Mouse (Mus musculus) adrenal gland, postnatal 25 days (tissue): ENCODE data around the gene Mpp1. TPM values are rescaled to one million over a fixed set of nuclear protein-coding genes. Genes with fewer than 3 reads are reported as not detected.

Source experiments
- DNase-seq: peaks from one replicate; pipeline ENCODE4 v3.0.0; 2021; ENCODE audit warnings: mixed read lengths
- long read RNA-seq: library from polyadenylated mRNA; stranded (forward); transcript quantifications from one replicate; pipeline ENCODE4 v2.0.0, GENCODE M21; 2021
- total RNA-seq: library from RNA; stranded (reverse); gene quantifications from 2 replicates; pipeline ENCODE4 v1.2.3, GENCODE M21; 2021

Gene Mpp1
- total RNA-seq: 29.0 and 40.7 TPM in 2 replicates
- long read RNA-seq, transcript Mpp1-201 (12 exons, 2,525 nt): major isoform, 60 of 64 reads
- long read RNA-seq, partial matches to known transcripts: 2 of 64 reads
- long read RNA-seq, other reads (novel, unspliced or antisense): 2 of 64 reads

- peak; percentile 78 for DNase-seq
These were observed at the start of gene Mpp1 for GRCm38 (mm10) chrX:75130467-75131160. TSS of gene Mpp1 (minus strand) at chrX:75131016.

- DNase-seq: no peak
These were observed 32.9 kb upstream of the Mpp1 start, which contains the start of gene Smim9 for GRCm38 (mm10) chrX:75163670-75164069. TSS of gene Smim9 (minus strand) at chrX:75163770.

DNA sequence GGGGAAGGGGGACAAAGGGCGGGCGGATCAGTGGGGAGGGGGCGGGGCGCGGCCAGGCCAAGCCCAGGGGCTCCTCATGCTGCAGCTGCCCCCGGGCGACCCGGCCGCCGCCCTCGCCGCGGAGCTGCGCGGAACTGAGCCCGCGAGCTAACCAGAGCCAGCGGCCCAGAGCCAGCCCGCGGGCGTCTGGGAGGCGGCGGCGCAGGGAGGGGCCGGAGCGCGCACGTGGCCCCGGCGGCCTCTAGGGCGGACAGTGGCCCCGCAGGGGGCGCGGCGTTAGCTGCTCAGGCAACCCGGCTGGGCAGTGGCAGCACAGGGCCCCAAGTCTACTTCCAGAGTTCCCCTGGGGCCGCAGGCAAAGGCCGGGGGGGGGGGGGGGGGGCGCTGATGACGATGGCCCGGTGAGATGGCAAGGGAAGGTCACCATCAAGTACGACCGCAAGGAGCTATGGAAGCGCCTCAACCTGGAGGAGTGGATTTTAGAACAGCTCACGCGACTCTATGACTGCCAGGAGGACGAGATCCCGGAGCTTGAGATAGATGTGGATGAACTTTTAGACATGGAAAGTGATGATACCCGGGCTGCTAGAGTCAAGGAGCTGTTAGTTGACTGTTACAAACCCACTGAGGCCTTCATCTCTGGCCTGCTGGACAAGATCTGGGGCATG is 24.9 kb upstream of the Mpp1 start:
- DNase-seq: peak; percentile 49

GRCm38 (mm10) chrX:75152249-75152648 is 21.4 kb upstream of the Mpp1 start:
- DNase-seq: no peak

- no peak for DNase-seq
These were observed 19.5 kb upstream of the Mpp1 start for GRCm38 (mm10) chrX:75150304-75150703.

- no peak for DNase-seq
These were observed 17.6 kb upstream of the Mpp1 start for GRCm38 (mm10) chrX:75148414-75148813.

DNA sequence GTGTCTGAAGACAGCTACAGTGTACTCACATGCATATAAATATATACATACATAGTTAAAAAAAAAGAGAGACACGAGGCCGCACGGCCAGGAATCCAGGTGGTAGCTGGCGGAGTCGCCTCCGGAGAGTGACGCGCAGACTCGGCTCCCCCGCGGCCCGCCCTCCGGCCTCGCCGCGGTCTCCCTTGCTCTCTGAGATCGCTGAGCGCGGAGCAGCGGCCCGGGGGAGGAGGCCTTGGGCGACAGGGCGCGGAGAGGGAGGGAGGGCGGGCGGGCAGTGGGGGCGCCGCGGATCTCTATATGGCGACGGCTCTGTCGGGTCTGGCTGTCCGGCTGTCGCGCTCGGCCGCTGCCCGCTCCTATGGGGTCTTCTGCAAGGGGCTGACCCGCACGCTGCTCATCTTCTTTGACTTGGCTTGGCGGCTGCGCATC is 12.3 kb upstream of the Mpp1 start:
- DNase-seq: peak; percentile 31

GRCm38 (mm10) chrX:75138182-75138581 is 7.4 kb upstream of the Mpp1 start:
- no peak for DNase-seq

- DNase-seq: no peak
These were observed 6.9 kb upstream of the Mpp1 start for GRCm38 (mm10) chrX:75137729-75138128.

GRCm38 (mm10) chrX:75136938-75137337 is 6.1 kb upstream of the Mpp1 start:
- DNase-seq: no peak

DNA sequence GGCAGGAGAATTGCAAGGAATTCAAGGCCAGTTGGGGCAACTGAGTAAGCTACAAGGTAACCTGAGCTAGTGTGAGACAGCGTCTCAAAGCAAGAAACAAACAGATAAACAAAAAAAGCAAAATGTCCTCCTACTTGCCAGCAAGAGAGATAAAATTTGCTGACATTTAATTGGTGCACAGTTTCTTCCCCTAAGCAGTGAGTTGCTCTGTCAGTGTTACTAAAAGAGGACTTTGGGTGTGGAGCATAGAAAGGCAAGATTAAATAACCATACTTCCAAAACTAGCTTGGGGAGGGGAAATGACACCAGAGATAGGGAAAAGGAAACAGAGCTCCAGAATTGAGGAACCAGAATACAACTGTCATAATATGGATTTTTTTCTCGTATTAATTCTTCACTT is 1.3 kb downstream of the Mpp1 start:
- DNase-seq: no peak

DNA sequence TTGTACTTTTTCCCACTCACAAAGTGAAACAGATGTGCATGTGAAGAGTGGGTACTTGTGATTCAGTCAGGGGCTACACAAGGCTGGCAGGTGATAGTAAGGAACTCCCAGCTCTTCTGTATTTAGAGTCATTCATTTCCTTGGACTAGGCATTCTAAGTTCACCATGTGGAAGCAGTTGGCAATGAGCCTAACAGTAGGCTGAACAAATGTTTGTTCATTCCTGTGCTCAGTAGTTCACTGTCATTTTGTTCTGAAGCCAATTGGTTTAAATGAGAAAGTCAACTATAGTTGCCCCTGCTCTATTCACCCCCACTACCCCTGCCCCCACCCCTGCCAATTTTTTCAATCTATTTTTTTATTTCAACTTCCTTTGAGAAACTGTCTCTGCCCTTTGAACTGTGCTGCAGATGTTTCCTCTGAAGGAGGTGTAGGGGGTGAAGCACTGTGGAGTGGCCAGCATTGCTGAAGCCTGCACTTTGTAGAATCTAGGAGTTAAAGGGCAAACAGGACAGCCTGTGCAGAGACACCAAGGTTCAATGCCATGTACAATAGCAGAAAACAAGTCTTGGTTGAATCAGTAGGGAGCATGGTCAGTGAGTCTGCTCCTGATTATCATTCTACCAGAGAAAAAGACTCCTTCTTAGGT is 2.4 kb downstream of the Mpp1 start:
- no peak for DNase-seq

DNA sequence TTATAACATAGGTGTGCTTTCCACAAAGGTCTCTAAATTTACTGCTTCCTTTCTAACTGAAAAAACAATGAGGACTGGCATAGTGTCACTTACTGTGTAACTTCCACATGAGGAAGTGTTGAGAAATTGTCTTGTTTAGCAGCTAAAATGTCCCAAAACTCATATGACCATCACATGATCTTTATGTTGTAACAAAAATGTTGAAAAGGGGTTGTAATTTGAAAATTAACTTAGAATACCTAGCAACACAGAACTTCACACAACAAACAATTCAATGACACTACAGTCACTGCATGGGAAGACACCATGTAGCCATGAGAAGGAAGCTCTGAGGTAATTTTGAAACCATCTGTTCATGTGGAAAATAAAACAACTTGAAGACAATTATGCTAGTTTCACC is 3.9 kb downstream of the Mpp1 start:
- DNase-seq: no peak

DNA sequence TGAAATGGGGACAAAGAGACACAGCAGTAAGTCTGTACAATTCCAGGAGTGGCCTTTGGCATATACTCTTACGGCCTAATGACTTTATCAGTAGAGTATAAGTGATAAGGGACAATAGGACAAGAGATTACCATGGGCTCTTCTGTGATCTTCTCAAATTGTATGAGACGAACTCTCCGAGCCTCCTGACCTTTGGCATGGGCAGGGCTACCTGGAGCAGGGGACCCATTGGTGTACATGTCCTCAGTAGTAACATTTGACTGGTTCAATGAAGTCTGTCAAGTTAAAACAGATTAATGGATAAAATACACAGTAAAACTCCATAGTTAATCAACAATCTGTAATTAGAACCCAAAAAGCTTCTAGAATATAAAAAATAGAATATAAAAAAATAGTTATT is 5.2 kb downstream of the Mpp1 start:
- DNase-seq: no peak

DNA sequence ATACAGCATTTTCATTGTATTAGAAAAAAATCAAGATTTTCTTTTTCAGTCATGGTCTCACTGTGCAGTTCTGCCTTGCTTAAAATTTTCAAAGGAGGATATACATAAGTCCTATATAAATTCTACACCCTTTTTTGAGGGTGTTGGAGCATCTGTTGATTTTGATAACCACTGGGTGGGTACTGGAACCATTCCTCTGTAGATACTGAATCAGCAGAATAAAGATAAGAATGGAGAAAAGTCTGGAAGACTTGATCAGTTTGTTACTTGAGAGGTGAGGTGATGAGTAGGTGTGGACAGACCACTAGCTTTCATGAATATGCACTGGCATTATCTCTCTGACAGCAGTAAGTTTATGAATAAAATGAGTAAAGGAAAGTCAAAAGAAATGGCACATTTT is 15.3 kb downstream of the Mpp1 start:
- DNase-seq: no peak

DNA sequence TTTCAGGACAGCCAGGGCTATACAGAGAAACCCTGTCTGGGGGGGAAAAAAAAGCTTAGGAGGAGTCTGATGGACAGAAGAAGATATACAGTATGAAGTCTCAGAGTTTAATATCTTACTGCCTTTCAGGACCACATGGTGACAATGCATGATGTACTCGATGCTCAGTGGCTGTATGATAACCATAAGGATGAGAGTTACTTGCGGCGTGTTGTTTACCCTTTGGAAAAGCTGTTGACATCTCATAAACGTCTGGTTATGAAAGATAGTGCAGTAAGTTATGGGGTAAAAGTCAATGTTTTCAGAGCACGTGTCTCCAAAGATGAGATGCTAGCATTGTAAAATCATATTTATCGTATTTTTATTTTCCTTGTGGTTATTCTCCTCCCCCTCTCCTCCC is 28.5 kb downstream of the Mpp1 start:
- no peak for DNase-seq

DNA sequence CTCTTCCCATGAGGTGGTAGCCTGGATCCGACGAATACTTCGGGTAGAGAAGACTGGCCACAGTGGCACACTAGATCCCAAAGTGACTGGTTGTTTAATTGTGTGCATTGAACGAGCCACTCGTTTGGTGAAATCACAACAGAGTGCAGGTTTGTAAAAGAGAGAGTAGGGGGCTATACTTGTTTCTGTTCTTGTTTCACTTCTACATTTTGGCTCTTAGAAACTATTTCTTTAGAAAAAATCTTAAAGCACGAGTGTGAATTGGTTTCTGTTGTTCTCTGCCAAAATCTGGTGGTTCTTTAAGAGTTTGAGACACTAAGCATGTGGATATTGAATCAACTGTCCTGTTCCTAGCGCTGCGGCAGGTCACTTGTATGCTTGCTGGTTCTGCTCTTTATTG is 32.0 kb downstream of the Mpp1 start:
- no peak for DNase-seq

- DNase-seq: peak; percentile 10
These were observed 34.5 kb downstream of the Mpp1 start for GRCm38 (mm10) chrX:75096163-75096770.

DNA sequence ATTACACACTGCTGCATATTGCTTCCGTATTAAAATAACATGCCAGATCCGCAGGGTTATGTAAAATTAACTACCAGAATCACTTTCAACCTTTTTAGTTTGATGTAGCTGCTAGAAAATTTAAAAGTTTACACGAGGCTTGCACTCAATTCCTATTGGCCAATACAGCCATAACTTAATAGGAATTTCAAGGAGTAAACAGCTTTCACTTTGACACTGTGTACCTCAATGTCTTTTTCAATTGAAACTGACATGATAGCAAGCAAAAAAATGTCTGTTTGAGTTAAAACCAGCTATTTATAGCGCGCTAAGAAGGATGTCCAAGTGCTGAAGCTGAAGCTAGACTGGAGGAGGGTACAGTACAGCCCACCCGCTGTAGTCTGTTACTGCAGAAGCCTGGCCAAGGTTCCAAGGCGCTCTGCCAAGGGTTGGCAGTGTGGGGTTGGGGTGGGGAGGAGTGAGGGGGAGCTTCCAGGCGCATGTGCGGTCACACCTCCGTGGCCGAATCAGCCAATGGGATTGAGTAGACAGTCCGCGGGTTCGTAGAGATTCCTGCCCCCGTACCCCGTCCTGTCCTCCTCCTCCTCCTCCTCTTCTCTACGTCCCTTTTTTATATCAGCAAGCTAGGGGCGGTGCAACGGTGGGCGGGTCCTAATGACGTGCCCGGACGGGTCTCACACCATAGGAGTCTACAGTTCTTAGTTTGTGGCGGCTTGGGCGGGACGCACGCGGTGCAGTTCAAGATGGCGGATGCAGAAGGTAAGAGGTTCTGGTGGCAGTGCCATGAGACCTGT is 35.2 kb downstream of the Mpp1 start, which contains the start of gene Dkc1:
TSS of gene Dkc1 (plus strand) at position 486 of the 794 bp plus-strand sequence.
- DNase-seq: peak; percentile 91

DNA sequence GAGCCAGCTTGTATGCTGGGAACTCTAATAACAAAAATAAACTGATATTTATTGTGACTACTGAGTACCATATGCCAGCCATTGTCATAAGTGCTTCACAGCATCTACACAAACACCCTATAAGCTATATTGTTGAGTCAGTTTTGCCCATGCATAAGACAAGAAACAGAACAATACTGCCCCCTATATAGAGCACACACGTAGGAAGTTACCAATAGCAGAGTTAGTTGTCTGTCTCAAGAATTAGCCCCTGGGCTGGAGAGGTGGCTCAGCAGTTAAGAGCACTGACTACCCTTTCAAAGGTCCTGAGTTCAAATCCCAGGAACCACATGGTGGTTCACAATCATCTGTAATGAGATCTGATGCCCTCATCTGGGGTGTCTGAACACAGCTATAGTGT is 45.2 kb downstream of the Mpp1 start:
- no peak for DNase-seq

- peak; percentile 51 for DNase-seq
These were observed 45.9 kb downstream of the Mpp1 start, which contains the start of gene Gab3 for GRCm38 (mm10) chrX:75084774-75085508. TSS of gene Gab3 (minus strand) at chrX:75085458.
